Mouse (Mus musculus) adrenal gland, postnatal 10 days (tissue): Measurements from ENCODE around the gene Dvl2. TPM values are rescaled to one million over a fixed set of nuclear protein-coding genes. Genes with fewer than 3 reads are reported as not detected.
A peak's percentile ranks its signal among the peaks of the same experiment; 100 is the strongest.

Experiments
- DNase-seq: peaks from one replicate; pipeline ENCODE4 v3.0.0; 2021; ENCODE audit warnings: mixed read lengths
- total RNA-seq, 2 experiments: library from RNA; stranded (reverse); gene quantifications; 2 replicates each; pipeline ENCODE4 v1.2.3; 2021

The Dvl2 gene
- total RNA-seq, 2 experiments from 2014 or later: 15.7 to 23.0 TPM

DNA sequence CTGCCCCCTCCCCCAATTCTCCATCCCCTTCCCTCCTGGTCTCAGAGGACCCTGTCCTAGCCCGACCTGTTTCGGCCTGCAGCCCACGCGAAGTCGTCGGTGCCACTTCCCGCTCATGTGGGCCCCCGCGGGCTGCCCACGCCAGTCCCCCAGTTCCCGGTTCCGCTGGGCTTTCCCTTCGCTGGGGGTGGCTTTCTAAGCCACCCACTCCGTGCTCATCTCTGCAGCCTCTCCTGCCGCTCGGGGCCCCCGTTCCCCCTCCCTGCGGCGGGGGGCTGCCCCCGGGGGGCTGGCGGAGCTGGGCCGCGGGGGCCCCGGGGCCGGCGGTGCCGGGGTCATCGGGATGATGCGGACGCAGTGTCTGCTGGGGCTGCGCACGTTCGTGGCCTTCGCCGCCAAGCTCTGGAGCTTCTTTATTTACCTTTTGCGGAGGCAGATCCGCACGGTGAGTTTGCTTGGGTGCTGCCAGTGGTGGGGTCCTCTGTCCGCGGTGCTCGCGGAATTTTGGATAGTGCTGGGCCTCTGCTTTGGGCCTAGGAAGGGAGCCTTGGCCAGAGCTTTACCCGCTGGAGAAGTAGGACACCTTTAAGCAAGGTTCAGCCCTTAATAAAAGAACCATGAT lies 19.1 kb upstream of the Dvl2 start, which contains the start of gene Ctdnep1:
Gene Ctdnep1, plus strand, starts transcription at position 16 of the 622 bp plus-strand sequence.
- peak; percentile 51 for DNase-seq

DNA sequence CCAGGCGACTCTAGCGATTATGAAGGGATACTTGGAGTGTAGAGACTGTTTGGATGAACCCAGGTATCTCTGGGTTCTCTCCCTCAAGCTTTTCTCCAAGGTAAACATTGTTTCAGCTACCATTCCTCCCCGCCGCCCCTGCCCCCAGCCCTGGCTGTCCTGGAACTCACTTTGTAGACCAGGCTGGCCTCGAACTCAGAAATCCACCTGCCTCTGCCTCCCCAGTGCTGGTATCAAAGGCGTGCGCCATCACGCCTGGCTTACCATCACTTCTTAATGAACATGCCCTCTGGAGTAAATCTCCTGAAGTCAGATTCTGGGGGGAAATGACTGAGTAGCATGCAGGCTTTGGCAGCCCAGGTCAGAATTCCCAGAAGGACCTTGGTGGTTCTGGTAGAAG lies 18.2 kb upstream of the Dvl2 start, which contains the start of gene Elp5:
Gene Elp5, minus strand, starts transcription at position 293 of the 400 bp plus-strand sequence.
- no peak for DNase-seq

DNA sequence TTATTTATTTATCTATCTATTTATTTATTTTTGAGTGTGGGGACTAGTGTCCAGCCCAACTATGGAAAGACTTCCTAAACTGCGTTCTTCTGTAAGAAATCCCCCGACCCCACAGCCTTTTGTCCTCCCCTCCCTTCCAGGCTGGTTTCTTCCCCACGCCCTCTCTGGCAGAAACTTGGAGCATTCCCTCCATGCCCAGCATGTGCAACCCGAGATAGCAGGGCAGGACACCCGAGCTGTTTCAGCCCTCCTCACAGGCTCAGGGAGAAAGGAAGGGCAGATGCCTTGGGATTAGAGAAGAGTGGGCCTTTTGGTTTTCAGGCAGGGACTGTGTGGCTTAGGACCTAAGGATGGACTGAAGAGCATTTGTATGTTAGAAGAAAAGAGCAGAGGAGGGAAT lies 17.5 kb upstream of the Dvl2 start:
- no peak for DNase-seq

DNA sequence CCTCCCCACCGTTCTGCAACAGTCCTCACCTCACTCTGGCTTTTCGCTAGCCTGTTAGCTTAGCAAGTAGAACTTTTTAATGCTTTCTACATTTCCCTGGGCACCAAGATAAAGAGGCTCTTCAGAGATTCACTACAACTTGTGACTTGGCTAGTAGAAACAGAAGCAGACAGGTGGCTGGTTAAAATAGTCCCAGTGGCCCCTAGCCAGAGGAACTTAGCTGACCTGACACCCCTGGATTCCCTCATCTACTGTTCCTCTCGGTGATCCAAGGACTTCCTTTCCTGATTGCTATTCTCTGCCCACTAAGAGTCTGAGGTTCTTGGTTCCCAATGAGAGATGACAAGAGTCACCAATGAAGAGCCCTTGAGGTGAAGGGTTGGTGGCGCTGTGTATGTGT lies 17.0 kb upstream of the Dvl2 start:
- DNase-seq: no peak

DNA sequence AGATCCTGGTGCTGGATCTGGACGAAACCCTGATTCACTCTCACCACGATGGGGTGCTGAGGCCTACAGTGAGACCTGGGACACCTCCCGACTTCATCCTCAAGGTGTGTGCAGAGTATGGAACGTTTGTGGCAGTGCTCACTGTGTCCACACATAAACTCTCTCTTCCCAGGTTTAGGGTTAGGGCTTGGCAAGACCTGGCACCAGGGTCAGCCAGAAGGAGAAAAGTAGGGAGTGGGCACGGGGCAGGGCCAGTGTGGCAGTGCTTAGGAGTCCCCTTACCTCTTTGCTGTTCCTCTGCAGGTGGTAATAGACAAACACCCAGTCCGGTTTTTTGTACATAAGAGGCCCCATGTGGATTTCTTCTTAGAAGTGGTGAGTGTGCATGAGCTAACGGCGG lies 16.0 kb upstream of the Dvl2 start:
- DNase-seq: no peak

DNA sequence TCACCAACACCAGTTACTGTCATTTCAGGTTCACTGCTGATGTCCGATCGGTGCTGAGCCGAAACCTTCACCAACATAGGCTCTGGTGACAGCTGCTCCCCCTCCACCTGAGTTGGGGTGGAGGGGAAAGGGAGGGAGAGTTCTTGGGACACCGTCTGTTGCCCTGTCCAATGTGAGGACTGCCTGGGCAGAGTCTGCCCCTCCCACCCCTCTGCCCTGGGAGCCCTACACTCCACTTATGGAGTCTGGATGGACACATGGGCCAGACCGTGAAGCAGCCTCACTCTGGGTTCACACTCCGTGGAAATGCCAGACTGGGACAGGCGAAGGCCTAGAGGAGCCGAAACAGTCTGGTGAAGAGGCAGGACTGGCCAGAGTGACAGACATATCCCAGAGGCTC lies 10.4 kb upstream of the Dvl2 start:
- no peak for DNase-seq

DNA sequence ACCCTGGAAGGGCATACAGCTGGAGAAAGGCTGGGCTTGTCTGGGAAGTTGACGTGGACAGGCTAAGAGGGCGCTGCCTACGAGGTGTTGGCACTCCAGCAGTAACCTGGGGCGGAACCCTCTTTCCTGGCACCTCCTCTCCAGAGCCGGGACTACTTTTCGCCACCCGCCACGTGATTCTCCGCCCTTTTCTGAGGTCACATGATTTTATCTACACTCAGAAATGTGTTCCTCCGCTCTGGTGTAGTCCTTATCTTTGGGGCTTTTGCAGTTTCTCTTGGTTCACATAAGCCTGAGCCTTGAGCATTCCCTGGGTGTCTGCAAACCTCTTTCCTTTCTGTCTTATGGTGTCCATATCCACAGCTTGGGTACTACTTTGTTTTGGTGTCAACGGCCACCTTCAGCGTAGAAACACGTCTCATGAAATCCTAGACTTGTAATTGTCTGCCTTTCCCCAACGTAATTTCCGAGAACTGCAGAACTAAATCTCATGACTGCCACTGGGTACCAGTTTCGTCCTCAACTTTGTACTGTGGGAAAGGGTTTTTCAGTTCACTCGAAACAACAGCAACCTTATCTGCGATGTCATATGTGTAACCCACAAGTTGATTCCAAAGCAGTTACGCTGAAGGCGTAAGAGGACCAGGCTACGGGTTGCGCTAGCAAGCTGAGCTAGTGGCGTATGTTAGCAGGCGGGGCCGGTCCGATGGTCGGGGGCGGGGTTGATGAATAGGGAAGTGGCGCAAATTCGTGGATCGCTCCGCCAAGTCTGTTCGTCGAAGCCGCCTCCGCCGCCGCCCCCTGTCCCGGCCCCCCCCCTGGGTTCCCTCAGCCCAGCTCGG lies 9.3 kb upstream of the Dvl2 start, which contains the start of gene Gabarap:
Gene Gabarap, plus strand, starts transcription at position 294 of the 842 bp plus-strand sequence.
- DNase-seq: peak; percentile 97

DNA sequence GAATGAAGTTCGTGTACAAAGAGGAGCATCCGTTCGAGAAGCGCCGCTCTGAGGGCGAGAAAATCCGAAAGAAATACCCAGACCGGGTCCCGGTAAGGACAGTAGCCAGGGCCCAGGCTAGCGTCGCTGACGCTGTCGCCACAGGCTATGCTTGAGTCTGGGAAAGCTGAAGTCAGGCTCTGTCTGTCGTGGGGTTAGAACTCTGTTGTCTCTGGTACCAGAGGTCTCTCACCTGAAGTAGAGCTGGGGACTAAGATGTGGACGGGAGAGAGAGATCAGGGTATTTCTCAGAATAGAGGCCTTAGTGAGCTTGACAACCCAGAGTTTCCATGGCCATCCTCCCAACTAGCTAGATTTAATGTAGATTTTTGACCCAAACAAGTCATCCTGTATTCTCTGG lies 8.7 kb upstream of the Dvl2 start:
- DNase-seq: no peak

DNA sequence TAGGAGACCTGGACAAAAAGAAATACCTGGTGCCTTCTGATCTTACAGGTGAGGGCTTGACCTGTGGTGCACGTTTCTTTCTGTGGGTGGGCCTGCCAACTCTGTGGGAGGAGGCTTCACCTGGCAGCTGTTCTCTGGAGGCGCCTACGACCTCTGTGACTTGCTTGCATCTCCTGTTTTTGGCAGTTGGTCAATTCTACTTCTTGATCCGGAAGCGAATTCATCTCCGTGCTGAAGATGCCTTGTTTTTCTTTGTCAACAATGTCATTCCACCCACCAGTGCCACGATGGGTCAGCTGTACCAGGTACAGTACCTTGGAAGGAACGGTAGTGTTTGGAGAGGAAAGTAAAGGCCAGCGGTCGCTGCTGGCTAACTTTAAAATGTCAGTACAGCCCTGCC lies 8.0 kb upstream of the Dvl2 start:
- no peak for DNase-seq

DNA sequence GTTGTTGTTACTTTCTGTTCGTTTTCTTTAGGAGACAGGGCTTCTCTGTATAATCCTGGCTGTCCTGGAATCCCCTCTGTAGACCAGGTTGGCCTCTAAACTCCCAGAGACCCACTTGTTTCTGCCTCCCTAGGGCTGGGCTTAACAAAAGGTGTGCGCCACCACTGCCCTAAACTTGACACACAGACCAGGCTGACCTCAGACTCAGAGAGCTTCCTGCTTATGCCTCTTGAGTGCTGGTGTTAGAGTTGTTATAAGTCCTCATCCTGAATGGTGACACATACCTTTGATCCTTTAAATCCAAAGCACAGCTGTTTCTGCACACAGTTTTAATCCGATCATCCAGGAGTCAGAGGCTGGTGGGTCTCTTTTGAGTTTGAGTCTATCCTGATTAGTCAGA lies 7.5 kb upstream of the Dvl2 start:
- DNase-seq: no peak

DNA sequence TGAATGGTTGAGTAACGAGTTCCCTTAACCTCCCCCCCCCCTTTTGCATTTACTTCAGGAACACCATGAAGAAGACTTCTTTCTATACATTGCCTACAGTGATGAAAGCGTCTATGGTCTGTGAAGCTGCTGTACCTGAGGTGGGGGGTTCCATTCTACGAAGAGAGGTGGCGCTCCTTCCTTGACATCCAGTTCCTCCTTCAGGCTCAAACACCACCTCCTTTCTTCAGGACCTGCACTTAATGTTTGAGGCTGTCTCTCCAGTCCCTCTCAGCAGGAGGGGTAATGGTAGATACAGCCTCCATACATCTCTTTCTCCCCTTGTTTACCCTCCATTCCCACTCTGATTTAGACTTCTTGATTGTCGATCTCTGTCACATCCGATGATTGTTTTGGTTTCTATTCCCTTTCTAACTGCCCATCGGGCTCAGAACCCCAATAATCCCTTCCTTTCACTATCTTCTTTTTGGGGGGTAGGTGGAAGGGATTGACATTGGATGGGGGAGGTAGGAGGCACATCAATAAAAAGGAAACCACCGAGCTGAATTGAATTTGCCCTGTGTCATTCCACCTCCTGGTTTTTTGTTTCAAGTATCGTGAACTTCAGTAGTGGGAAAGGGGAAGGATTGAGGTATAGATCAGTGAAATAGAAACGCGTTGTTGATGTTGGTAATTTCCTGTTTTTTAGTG lies 5.8 kb upstream of the Dvl2 start:
- no peak for DNase-seq

DNA sequence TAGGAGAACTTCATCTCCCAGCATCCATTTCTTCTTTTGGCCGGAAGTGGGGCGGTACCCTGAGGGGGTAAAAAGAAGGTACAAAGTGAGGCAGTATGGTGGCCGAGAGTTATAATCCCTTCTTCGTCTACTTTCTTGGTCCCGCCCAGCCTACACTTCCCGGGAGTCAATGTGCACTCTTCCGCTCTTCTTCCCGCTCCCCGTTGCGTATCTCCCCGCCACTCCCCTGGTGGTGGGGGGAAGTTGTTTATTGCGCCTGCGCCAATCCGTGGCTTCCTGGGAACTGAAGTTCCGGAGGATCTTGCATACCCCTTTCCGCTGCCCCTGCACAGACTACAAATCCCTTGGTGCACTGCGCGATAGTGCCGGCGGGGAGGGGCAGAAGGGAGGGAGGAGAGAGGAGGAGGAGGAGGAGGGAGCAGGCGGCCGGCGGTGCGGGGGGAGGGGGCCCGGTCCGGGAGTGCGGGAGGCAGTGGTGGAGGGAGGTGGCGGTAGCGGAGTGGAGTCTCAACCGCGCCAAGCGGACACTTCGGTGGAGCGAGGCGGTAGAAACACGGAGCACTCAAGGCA lies 4.9 kb upstream of the Dvl2 start, which contains the start of gene Phf23:
Gene Phf23, plus strand, starts transcription at position 387 of the 570 bp plus-strand sequence.
- peak; percentile 98 for DNase-seq

DNA sequence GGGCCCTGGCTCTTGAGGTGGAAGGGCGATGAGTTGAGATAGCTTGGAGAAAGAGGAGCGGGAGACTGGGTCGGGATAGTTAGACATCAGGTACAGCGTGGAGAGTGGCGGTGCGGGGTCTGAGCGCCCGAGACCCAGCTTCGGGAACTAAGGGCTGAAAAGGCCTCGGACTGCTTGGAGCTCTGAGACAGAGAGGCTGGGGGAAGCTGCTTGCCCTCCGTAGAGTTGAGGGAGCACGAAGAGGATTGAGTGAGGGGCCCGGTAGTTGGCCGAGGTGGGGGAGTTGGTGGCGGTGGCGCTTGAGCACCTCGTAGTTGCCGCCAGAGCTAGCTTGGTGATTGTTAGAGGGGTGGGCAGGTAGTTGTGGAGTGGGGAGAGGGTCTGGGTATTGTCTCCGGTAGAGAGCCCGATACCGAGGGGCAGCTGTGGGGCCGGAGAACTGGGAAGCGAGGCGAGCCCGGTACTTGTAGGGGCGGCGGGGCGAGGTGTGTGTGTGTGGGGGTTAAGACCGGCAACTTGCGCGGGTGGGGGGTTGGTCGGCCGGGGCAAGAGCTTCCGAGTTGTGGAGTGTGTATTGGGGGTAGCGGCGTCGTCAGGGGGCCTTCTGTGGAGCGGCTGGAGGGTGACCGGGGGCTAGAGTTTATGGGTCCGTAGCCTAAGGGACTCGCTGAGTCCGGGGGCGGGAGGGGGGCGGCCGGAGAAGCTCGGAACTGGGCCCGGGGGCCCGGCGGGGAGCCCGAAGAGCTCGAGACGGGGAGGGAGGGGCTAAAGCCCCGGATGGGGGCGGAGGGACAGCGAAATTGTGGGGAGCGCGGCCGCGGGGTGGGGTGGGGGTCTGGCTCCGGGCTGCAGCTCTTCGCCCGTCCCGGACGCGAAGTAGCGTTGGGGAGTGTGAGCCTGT lies 4.0 kb upstream of the Dvl2 start:
- DNase-seq: peak; percentile 79

DNA sequence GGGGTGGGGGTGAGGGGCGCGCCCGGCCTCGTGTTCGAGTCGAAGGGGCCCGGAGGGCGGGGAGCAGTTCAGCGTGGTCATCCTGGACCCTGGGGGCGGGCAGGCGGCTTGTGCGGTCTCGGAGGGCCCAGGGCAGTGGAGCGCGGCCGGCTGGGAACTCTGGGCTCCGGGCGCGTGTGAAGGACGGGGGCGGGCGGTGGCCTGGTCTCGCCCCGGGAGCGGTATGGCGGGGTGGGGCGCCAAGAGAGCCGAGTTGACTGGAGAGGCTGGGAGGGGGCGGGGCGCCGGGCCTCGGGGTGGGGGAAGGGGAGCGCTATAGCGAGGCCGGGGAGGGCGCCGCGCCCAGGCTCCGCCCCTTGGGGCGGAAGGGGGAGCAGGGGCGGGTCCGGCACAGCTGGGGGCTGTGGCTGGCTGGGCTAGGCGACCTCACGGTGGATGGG lies 3.3 kb upstream of the Dvl2 start:
- DNase-seq: peak; percentile 95

DNA sequence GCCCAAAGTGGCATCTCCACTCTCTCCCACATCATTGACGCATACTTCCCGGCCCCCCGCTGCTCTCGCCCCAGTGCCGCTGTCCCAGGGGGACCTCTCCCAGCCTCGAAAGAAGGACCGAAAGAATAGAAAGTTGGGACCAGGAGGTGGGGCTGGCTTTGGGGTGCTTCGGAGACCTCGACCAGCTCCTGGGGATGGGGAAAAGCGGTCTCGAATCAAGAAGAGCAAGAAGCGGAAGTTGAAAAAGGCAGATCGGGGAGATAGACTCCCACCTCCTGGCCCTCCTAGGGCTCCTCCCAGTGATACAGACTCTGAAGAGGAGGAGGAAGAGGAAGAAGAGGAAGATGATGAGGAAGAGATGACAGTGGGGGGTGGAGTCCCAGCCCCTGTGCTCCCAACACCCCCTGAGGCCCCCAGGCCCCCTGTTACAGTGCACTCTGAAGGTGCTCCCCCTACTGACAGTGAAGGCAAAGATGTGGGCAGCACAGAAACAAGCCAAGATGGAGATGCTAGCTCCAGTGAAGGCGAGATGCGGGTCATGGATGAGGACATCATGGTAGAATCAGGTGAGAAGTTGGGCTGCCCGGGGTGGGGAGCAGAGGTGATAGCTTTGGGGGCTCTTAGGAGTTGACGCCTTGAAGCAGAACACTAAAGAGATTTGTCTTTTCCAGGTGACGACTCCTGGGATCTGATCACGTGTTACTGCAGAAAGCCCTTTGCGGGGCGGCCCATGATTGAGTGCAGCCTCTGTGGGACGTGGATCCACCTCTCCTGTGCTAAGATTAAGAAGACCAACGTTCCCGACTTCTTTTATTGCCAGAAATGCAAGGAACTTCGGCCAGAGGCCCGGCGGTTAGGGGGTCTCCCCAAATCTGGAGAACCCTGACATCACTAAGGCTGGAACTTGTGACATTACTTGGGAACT lies 1.6 kb upstream of the Dvl2 start:
- no peak for DNase-seq

DNA sequence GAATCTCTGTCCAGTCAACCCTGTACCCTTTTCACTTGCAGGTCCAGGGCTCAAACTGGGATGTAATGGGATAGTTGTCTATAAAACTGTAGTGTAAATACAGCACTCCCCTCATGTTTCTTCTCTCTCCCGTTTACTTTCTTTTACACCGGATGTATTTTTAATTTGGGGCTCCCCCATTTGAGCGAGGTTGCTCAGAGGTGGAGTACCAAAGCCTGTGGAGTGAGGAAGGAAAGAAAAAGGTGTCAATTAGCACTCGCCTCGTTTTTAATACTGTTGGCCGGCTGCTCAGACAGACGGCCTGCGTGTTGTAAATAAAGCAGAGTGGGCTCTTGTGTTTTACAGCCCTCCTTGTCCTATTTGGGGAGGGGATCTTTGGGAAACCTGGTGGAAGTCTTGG lies 729 bp upstream of the Dvl2 start:
- DNase-seq: no peak

DNA sequence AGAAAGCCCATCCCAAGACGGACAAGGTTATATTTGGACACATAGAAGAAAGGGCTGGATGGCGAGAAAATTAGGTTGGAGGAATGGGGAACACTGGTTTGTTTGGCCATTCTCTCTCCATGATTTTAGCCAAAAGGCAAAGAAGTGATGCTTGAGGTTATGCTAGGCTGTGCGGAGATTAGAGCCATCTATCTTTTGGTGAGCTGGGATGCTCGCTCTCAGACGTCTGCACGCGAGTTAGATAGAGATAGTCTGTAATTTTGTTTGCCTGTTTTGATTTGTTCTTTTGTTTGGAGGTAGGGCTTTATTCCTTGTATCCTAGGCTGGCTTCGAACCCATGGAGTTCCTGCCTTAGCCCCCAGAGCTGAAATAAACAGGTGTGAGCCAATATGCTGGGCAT lies 764 bp downstream of the Dvl2 start:
- DNase-seq: no peak

DNA sequence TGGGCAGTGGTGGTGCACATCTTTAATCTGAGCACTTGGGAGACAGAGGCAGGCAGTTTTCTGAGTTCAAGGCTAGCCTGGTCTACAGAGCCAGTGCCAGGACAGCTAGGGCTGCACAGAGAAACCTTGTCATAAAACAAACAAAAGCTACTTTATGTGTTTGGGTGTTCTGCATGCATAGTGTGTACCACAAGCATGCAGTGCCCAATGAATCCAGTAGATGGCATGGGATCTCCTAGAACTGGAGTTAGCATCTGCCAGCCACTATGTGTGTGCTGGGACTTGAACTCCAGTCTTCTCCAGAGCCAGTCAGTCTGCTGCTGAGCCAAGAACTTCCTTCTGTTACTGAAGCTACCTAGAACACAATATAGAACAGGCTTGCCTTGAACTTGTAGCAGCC lies 1.5 kb downstream of the Dvl2 start:
- DNase-seq: peak; percentile 63

DNA sequence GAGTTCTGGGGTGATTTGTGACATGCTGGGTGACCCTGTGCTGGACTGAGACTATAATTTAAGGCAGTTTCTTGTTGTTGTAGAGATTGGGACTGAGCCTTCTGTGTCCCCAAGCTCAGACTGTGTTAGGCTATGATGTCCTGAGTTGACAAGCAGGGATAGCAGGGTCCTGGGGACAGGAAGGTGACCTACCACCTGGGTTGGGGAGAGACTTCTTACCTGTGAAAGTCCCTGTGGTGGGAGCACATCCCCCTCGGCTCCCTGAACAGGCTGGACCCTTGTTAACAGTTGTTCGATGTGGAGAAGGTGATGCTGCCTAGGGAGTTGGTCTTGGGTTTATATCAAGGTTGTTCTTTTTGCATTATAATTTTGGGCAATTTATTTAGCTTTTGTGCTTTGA lies 2.1 kb downstream of the Dvl2 start:
- DNase-seq: no peak

DNA sequence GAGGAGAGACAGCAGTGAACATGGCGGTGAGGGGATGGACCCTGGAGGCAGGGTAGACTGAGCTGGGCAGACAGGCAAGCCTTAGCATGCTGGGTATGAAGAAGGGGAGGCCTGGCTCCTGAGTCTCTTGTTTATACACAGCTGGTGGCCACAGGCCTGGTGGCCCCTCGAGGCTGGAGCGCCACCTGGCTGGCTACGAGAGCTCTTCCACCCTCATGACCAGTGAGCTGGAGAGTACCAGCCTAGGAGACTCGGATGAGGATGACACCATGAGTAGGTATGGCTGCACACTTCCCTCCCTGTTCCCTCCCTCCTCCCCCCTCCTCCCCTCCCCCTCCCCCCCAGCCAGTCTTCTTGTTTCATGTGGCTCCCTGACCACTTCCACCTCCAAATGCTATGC lies 5.1 kb downstream of the Dvl2 start:
- no peak for DNase-seq
